14 mouse cellular contexts compared by ENCODE assay signal in genomic region chr17:5999039-5999543, GRCm38 (mm10).
"Had no signal": no experiment of that assay in that cellular context is flagged by ENCODE, and none has a peak within 500 bp of the region (broad histone marks: within the 10 kb centered on the region; RNA-seq: fewer than 3 reads in every experiment).

No protein-coding gene starts in this region.

- H3K4me2 ChIP-seq: limb, embryonic 15.5 days; neural tube, embryonic 15.5 days had no signal

- H3K27me3 ChIP-seq: limb, embryonic 15.5 days; neural tube, embryonic 15.5 days had no signal

- H3K27ac ChIP-seq: limb, embryonic 15.5 days; liver, embryonic 14.5 days; midbrain, embryonic 10.5 days; neural tube, embryonic 15.5 days had no signal

- H3K4me3 ChIP-seq: limb, embryonic 15.5 days; midbrain, embryonic 10.5 days; myocyte; neural tube, embryonic 15.5 days had no signal

- H3K36me3 ChIP-seq: midbrain, embryonic 10.5 days; neural tube, embryonic 15.5 days had no signal

- H3K9me3 ChIP-seq: limb, embryonic 15.5 days; midbrain, embryonic 10.5 days; neural tube, embryonic 15.5 days had no signal

- H3K9ac ChIP-seq: limb, embryonic 15.5 days; liver, embryonic 14.5 days; neural tube, embryonic 15.5 days had no signal

- DNase-seq: kidney, postnatal 10 days; layer of hippocampus, adult 9-11 months; layer of hippocampus, postnatal 36 days; lung, adult 18-20 months; lung, postnatal 4 days; midbrain, embryonic 14.5 days; right cerebral cortex, adult 18-20 months; thymus, adult 18-20 months; thymus, postnatal 14 days had no signal

- H3K4me1 ChIP-seq: midbrain, embryonic 10.5 days; neural tube, embryonic 15.5 days had no signal
